Mouse (Mus musculus) kidney, adult 18-20 months (tissue): Measurements from ENCODE around the gene Il17rd.

Experiments used
- DNase-seq: peaks from one replicate; pipeline ENCODE4 v3.0.0; 2021

Gene Il17rd

GRCm38 (mm10) chr14:27038783-27039182 is at the start of gene Il17rd:
Gene Il17rd, plus strand, starts transcription at chr14:27038941.
- DNase-seq: peak; percentile 94

GRCm38 (mm10) chr14:26991622-26992021 is 47.1 kb upstream of the Il17rd start:
- no peak for DNase-seq

GRCm38 (mm10) chr14:26993427-26993826 is 45.3 kb upstream of the Il17rd start:
- no peak for DNase-seq

GRCm38 (mm10) chr14:26994211-26994741 is 44.5 kb upstream of the Il17rd start, which contains the start of gene Hesx1:
Gene Hesx1, plus strand, starts transcription at chr14:26994416.
- peak; percentile 40 for DNase-seq

- DNase-seq: no peak
Observed at GRCm38 (mm10) chr14:26996257-26996656, 42.5 kb upstream of the Il17rd start.

- peak; percentile 27 for DNase-seq
Observed at GRCm38 (mm10) chr14:27000386-27000785, 38.4 kb upstream of the Il17rd start.

GRCm38 (mm10) chr14:27004906-27005305 is 33.8 kb upstream of the Il17rd start:
- no peak for DNase-seq

- DNase-seq: no peak
Observed at GRCm38 (mm10) chr14:27005937-27006336, 32.8 kb upstream of the Il17rd start.

GRCm38 (mm10) chr14:27011561-27011960 is 27.2 kb upstream of the Il17rd start:
- no peak for DNase-seq

GRCm38 (mm10) chr14:27013658-27014057 is 25.1 kb upstream of the Il17rd start:
- no peak for DNase-seq

GRCm38 (mm10) chr14:27017936-27018335 is 20.8 kb upstream of the Il17rd start:
- DNase-seq: no peak

- DNase-seq: peak; percentile 34
Observed at GRCm38 (mm10) chr14:27019850-27020249, 18.9 kb upstream of the Il17rd start.

- DNase-seq: peak; percentile 74
Observed at GRCm38 (mm10) chr14:27022876-27023275, 15.9 kb upstream of the Il17rd start.

- no peak for DNase-seq
Observed at GRCm38 (mm10) chr14:27024664-27025063, 14.1 kb upstream of the Il17rd start.

- DNase-seq: peak; percentile 39
Observed at GRCm38 (mm10) chr14:27029771-27030173, 9.0 kb upstream of the Il17rd start.

- peak; percentile 87 for DNase-seq
Observed at GRCm38 (mm10) chr14:27031142-27031541, 7.6 kb upstream of the Il17rd start.

GRCm38 (mm10) chr14:27037513-27037912 is 1.2 kb upstream of the Il17rd start:
- no peak for DNase-seq

GRCm38 (mm10) chr14:27039281-27040248 is 824 bp downstream of the Il17rd start:
- no peak for DNase-seq

GRCm38 (mm10) chr14:27040451-27040850 is 1.7 kb downstream of the Il17rd start:
- no peak for DNase-seq

GRCm38 (mm10) chr14:27042280-27042983 is 3.7 kb downstream of the Il17rd start:
- DNase-seq: peak; percentile 54

- peak; percentile 54 for DNase-seq
Observed at GRCm38 (mm10) chr14:27043416-27043815, 4.7 kb downstream of the Il17rd start.

GRCm38 (mm10) chr14:27044221-27044966 is 5.7 kb downstream of the Il17rd start:
- no peak for DNase-seq

GRCm38 (mm10) chr14:27044967-27045361 is 6.2 kb downstream of the Il17rd start:
- no peak for DNase-seq
